Mouse (Mus musculus) CH12.LX (cell line): ENCODE results near the gene Apold1. TPM values are rescaled to one million over a fixed set of nuclear protein-coding genes. Genes with fewer than 3 reads are reported as not detected.
A peak's percentile ranks its signal among the peaks of the same experiment; 100 is the strongest.

Source experiments
- DNase-seq: peaks from one replicate; pipeline ENCODE4 v3.0.0-alpha.2; 2013; ENCODE audit errors: extremely low read depth
- H3K27ac ChIP-seq: 2 replicates; pipeline ENCODE4 v1.5.1; 2012; ENCODE audit warnings: low read depth, mild to moderate bottlenecking, control low read depth, moderate library complexity; ENCODE audit not compliant: insufficient read depth
- H3K27me3 ChIP-seq: replicated peaks from 2 replicates; pipeline ENCODE3; 2012; ENCODE audit warnings: inconsistent platforms
- H3K36me3 ChIP-seq, 2 experiments: replicated peaks in 1 of 2; 2 replicates each; pipeline versions ENCODE3 to v1.6.1; 2012; ENCODE audit warnings: inconsistent platforms in 1 of 2, low read length in 1 of 2, mild to moderate bottlenecking in 1 of 2, mixed read lengths in 1 of 2, moderate library complexity in 1 of 2; ENCODE audit not compliant: control insufficient read depth in 1 of 2, insufficient read depth in 1 of 2
- H3K4me1 ChIP-seq, 2 experiments: 2 replicates each; pipeline ENCODE4 v1.6.1; 2012; ENCODE audit warnings: inconsistent platforms in 1 of 2, moderate library complexity in 1 of 2; ENCODE audit not compliant: insufficient read depth in 2 of 2, control insufficient read depth in 1 of 2
- H3K4me2 ChIP-seq: 2 replicates; pipeline ENCODE4 v1.6.1; 2012; ENCODE audit warnings: low read depth, mild to moderate bottlenecking, control low read depth; ENCODE audit not compliant: poor library complexity, insufficient read depth, severe bottlenecking
- H3K4me3 ChIP-seq, 3 experiments: fragments of 150-350 bp in 1 of 3; sonication (generic) in 1 of 3; replicated peaks in 1 of 3; 2 replicates each; pipeline versions ENCODE3 to v1.5.1; 2011 to 2012; ENCODE audit warnings: low read depth in 2 of 3, low read length in 2 of 3, mild to moderate bottlenecking in 2 of 3, moderate library complexity in 2 of 3, control low read depth in 1 of 3, improper control_type of control experiment in 1 of 3, inconsistent platforms in 1 of 3, mixed read lengths in 1 of 3; ENCODE audit not compliant: poor library complexity in 1 of 3
- H3K79me2 ChIP-seq: replicated peaks from 2 replicates; pipeline ENCODE4 v1.6.1; 2012; ENCODE audit warnings: mild to moderate bottlenecking, moderate library complexity; ENCODE audit not compliant: control insufficient read depth, poor library complexity, insufficient read depth, severe bottlenecking; ENCODE audit errors: extremely low read depth
- H3K9ac ChIP-seq: 2 replicates; pipeline ENCODE4 v1.6.1; 2012; ENCODE audit warnings: low read depth, mild to moderate bottlenecking, control low read depth, moderate library complexity; ENCODE audit not compliant: insufficient read depth
- H3K9me3 ChIP-seq: replicated peaks from 2 replicates; pipeline ENCODE3; 2012; ENCODE audit warnings: low read length, inconsistent platforms, mixed read lengths
- BHLHE40 ChIP-seq: IDR thresholded peaks from 2 replicates; pipeline ENCODE4 v1.6.1; 2011; ENCODE audit warnings: mild to moderate bottlenecking, low read depth, low read length, improper control_type of control experiment
- CHD1 ChIP-seq: IDR thresholded peaks from 2 replicates; pipeline ENCODE4 v1.6.1; 2012; ENCODE audit warnings: low read depth, low read length, improper control_type of control experiment, inconsistent platforms
- ELF1 ChIP-seq: IDR thresholded peaks from 2 replicates; pipeline ENCODE4 v1.6.1; 2014; ENCODE audit warnings: low read depth, mild to moderate bottlenecking, inconsistent platforms, low read length, improper control_type of control experiment
- KAT2A ChIP-seq: IDR thresholded peaks from 2 replicates; pipeline ENCODE4 v1.6.1; 2012; ENCODE audit warnings: low read length, improper control_type of control experiment, inconsistent platforms; ENCODE audit not compliant: insufficient replicate concordance
- MAX ChIP-seq: IDR thresholded peaks from 2 replicates; pipeline ENCODE4 v1.6.1; 2011; ENCODE audit warnings: low read length, improper control_type of control experiment
- MAZ ChIP-seq: IDR thresholded peaks from 2 replicates; pipeline ENCODE4 v1.6.1; 2012; ENCODE audit warnings: low read depth, mild to moderate bottlenecking, inconsistent platforms, low read length, improper control_type of control experiment, moderate library complexity
- MEF2A ChIP-seq: IDR thresholded peaks from 2 replicates; pipeline ENCODE4 v1.6.1; 2014; ENCODE audit warnings: low read depth, mild to moderate bottlenecking, inconsistent platforms, low read length, improper control_type of control experiment, borderline replicate concordance
- MYC ChIP-seq: IDR thresholded peaks from 2 replicates; pipeline ENCODE4 v1.6.1; 2011; ENCODE audit warnings: low read depth, mild to moderate bottlenecking, improper control_type of control experiment, low read length
- NELFE ChIP-seq: IDR thresholded peaks from 2 replicates; pipeline ENCODE4 v1.6.1; 2011; ENCODE audit warnings: low read depth, low read length, improper control_type of control experiment
- NRF1 ChIP-seq: IDR thresholded peaks from 2 replicates; pipeline ENCODE4 v1.6.1; 2014; ENCODE audit warnings: low read depth, mild to moderate bottlenecking, inconsistent platforms, low read length, improper control_type of control experiment, moderate library complexity
- PAX5 ChIP-seq: IDR thresholded peaks from 2 replicates; pipeline ENCODE4 v1.6.1; 2012; ENCODE audit warnings: low read length, inconsistent platforms, mixed read lengths
- POLR2A ChIP-seq: IDR thresholded peaks from 2 replicates; pipeline ENCODE4 v1.6.1; 2011; ENCODE audit warnings: low read depth, mild to moderate bottlenecking, improper control_type of control experiment, low read length
- RAD21 ChIP-seq: IDR thresholded peaks from 2 replicates; pipeline ENCODE4 v1.6.1; 2011; ENCODE audit warnings: low read depth, mild to moderate bottlenecking, low read length, improper control_type of control experiment, moderate library complexity
- RCOR1 ChIP-seq: conservative IDR thresholded peaks from 2 replicates; pipeline ENCODE4 v1.6.1; 2012; ENCODE audit warnings: low read depth, mild to moderate bottlenecking, inconsistent platforms, low read length, improper control_type of control experiment
- SIN3A ChIP-seq: IDR thresholded peaks from 2 replicates; pipeline ENCODE4 v1.6.1; 2012; ENCODE audit warnings: low read length, improper control_type of control experiment, inconsistent platforms
- SMC3 ChIP-seq: IDR thresholded peaks from 2 replicates; pipeline ENCODE4 v1.6.1; 2011; ENCODE audit warnings: low read depth, low read length, improper control_type of control experiment
- UBTF ChIP-seq: IDR thresholded peaks from 2 replicates; pipeline ENCODE4 v1.6.1; 2012; ENCODE audit warnings: low read depth, mild to moderate bottlenecking, inconsistent platforms, low read length, improper control_type of control experiment, moderate library complexity
- USF1 ChIP-seq: IDR thresholded peaks from 2 replicates; pipeline ENCODE4 v1.6.1; 2014; ENCODE audit warnings: low read depth, mild to moderate bottlenecking, inconsistent platforms, low read length, improper control_type of control experiment
- USF2 ChIP-seq: conservative IDR thresholded peaks from 2 replicates; pipeline ENCODE4 v1.6.1; 2011; ENCODE audit warnings: low read depth, low read length, improper control_type of control experiment
- ZKSCAN1 ChIP-seq: IDR thresholded peaks from 2 replicates; pipeline ENCODE4 v1.6.1; 2012; ENCODE audit warnings: low read depth, inconsistent platforms, low read length, improper control_type of control experiment, borderline replicate concordance
- dilution Hi-C: fragments of 300-500 bp; cut with MboI; formaldehyde crosslinking; loops from 2 replicates; pipeline ENCODE4 v1.14.3; 2020; ENCODE audit warnings: low sequenced_read_pairs; ENCODE audit not compliant: extremely low pct_unique_long_range_greater_than_20kb, extremely low pct_ligation_motif_present
- in situ Hi-C: fragments of 300-500 bp; cut with MboI; formaldehyde crosslinking; loops from 3 replicates; pipeline ENCODE4 v1.14.3; 2019; ENCODE audit warnings: low sequenced_read_pairs, low pct_ligation_motif_present, low pct_unique_long_range_greater_than_20kb, mixed read lengths
- polyA plus RNA-seq: library from polyadenylated mRNA; unstranded; fragments of >175 nt; gene quantifications from 2 replicates; pipeline ENCODE4 v1.2.1, GENCODE M21; 2012; ENCODE audit warnings: low read depth; ENCODE audit not compliant: insufficient read length
- total RNA-seq, 2 experiments: library from RNA; depleted of rRNA; stranded (reverse); fragments of 300-350 nt in 1 of 2; fragments of >200 nt in 1 of 2; gene quantifications; 2 replicates each; pipeline ENCODE4 v1.2.3; 2012 to 2014

Apold1 gene
- total and polyA plus RNA-seq, 3 experiments = 1.0 to 3.1 (median 2.7) TPM

DNA sequence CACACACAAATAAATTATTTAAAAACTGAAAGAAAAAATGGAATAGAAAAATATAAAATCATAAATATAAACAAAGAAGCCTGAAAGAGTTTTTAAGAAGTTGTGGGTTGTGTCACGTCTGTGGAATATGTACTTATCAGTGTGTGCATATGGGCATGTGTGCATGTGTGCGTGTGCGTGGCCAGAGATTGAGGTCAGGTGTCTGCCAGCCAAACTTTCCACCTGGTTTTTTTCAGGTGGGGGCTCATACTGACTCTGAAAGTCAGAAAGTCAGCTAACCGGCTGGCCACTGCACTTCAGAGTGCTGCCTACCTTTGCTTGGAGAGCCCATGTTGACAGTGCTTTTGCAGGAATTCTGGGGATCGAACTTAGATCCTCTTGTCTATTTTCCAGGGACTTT lies 47.2 kb upstream of the Apold1 start:
- Histone ChIP-seq H3K27ac (no peak overlapping the region), H3K4me2 (peak overlapping the region; percentile 80; the same call in 1 of the 2 replicates), H3K4me1 (peaks cover 0 to 16% of the 10 kb centered on the region in 2 experiments; a peak in 3 of 4 replicates), H3K79me2 (peaks cover 79% of the 10 kb centered on the region), H3K9me3 (no peaks in the 10 kb centered on the region), H3K36me3 (peaks cover 9 to 30% of the 10 kb centered on the region in 2 experiments), H3K4me3 (no peak overlapping the region), H3K9ac (0 out of 2 replicates have a peak overlapping the region, but pooled peaks have one; percentile 65), H3K27me3 (no peaks in the 10 kb centered on the region)
- TF ChIP-seq CHD1 (no peak), BHLHE40 (0 out of 2 replicates have a peak, but pooled peaks have one; percentile 10)
- in situ Hi-C loops (no loop called here), dilution Hi-C loops (no loop called here)
- no peak for DNase-seq

- no peak overlapping the region for H3K4me2 ChIP-seq
- peaks cover 0 to 14% of the 10 kb centered on the region in 2 experiments; a peak in 1 of 4 replicates for H3K4me1 ChIP-seq
- no peak for DNase-seq
- H3K9ac ChIP-seq = no peak overlapping the region
- TF ChIP-seq RAD21 = no peak
- TF ChIP-seq MAX = no peak
- no peak for TF ChIP-seq MAZ
- no peak for TF ChIP-seq MYC
- no peak for TF ChIP-seq UBTF
- TF ChIP-seq PAX5 = no peak
- TF ChIP-seq ZKSCAN1 = no peak
- no peak for TF ChIP-seq KAT2A
- TF ChIP-seq SIN3A = no peak
- TF ChIP-seq ELF1 = no peak
- no peak for TF ChIP-seq NELFE
- no peak for TF ChIP-seq USF2
- TF ChIP-seq MEF2A = no peak
- no peak for TF ChIP-seq SMC3
- no peak for TF ChIP-seq POLR2A
- no peak for TF ChIP-seq RCOR1
- no peak for TF ChIP-seq USF1
- no peak for TF ChIP-seq NRF1
- H3K9me3 ChIP-seq = no peaks in the 10 kb centered on the region
- peaks cover 41 to 76% of the 10 kb centered on the region in 2 experiments for H3K36me3 ChIP-seq
- dilution Hi-C loops (no loop called here), in situ Hi-C loops (no loop called here)
- H3K27ac ChIP-seq = no peak overlapping the region
- H3K4me3 ChIP-seq = no peak overlapping the region
- peaks cover 68% of the 10 kb centered on the region for H3K79me2 ChIP-seq
- no peaks in the 10 kb centered on the region for H3K27me3 ChIP-seq
Measured at GRCm38 (mm10) chr6:134939781-134940180, 41.7 kb upstream of the Apold1 start.
